8 mouse cellular contexts compared by ENCODE assay signal in genomic region chr8:72240403-72240763, GRCm38 (mm10). TPM values are rescaled to one million over a fixed set of nuclear protein-coding genes. Genes with fewer than 3 reads are reported as not detected.
DNase-seq lines count a peak whose midpoint lies in the region; ATAC-seq and TF ChIP-seq lines count a peak whose summit lies in the region.

No protein-coding gene starts in this region.

- peak overlapping the region; percentile 65 for H3K4me3 ChIP-seq in left cerebral cortex, adult 2 months
- peak overlapping the region; percentile 79 for H3K4me3 ChIP-seq in embryonic facial prominence, embryonic 15.5 days (replicated peaks)
- H3K4me3 ChIP-seq in limb, embryonic 10.5 days = peak overlapping the region; percentile 70
- H3K4me3 ChIP-seq in neural tube, embryonic 13.5 days = peak overlapping the region; percentile 65

- H3K4me1 ChIP-seq in embryonic facial prominence, embryonic 15.5 days = peaks cover 22% of the 10 kb centered on the region
- H3K4me1 ChIP-seq in limb, embryonic 10.5 days = peaks cover 12% of the 10 kb centered on the region
- H3K4me1 ChIP-seq in neural tube, embryonic 13.5 days (replicated peaks) = peaks cover 23% of the 10 kb centered on the region

- under 1% methylated on average over 24 of the region's 24 CpGs for WGBS in embryonic facial prominence, embryonic 15.5 days
- 1% methylated on average over 24 of the region's 24 CpGs for WGBS in limb, embryonic 10.5 days
- under 1% methylated on average over 24 of the region's 24 CpGs for WGBS in neural tube, embryonic 13.5 days

- H3K27me3 ChIP-seq in embryonic facial prominence, embryonic 15.5 days = no peaks in the 10 kb centered on the region
- no peaks in the 10 kb centered on the region for H3K27me3 ChIP-seq in limb, embryonic 10.5 days (ENCODE audit: low read depth, poor library complexity, severe bottlenecking)
- no peaks in the 10 kb centered on the region for H3K27me3 ChIP-seq in neural tube, embryonic 13.5 days

- TF ChIP-seq CTCF in left cerebral cortex, adult 2 months (IDR thresholded peaks at IDR 0.05) = no peak

- H3K36me3 ChIP-seq in embryonic facial prominence, embryonic 15.5 days = peaks cover 4% of the 10 kb centered on the region; the same call in 1 of the 2 replicates
- peaks cover 20% of the 10 kb centered on the region for H3K36me3 ChIP-seq in limb, embryonic 10.5 days
- peaks cover 26% of the 10 kb centered on the region; the same call in 1 of the 2 replicates for H3K36me3 ChIP-seq in neural tube, embryonic 13.5 days

- peak overlapping the region; percentile 72 for H3K4me2 ChIP-seq in embryonic facial prominence, embryonic 15.5 days (replicated peaks)
- peak overlapping the region; percentile 89 for H3K4me2 ChIP-seq in neural tube, embryonic 13.5 days

- ATAC-seq in embryonic facial prominence, embryonic 15.5 days (ENCODE audit: insufficient number of reproducible peaks, low FRiP score, low TSS enrichment, low read depth) = no peak; the same call in 1 of the 2 replicates
- no peak; the same call in 1 of the 2 replicates for ATAC-seq in neural tube, embryonic 13.5 days (ENCODE audit: low read depth)

- intact Hi-C loops in left cerebral cortex, adult 2 months (cut with DNase I) = loop anchor here (5.0 kb wide), 1 partner anchor 63 kb away; no protein-coding TSS in a partner anchor

- DNase-seq in left cerebral cortex, adult 2 months (ENCODE audit: extremely low spot score in 1 of 2, low spot score in 2 of 2) = no peak
- no peak for DNase-seq in left cerebral cortex, adult 9 months (ENCODE audit: low spot score in 2 of 2)
- DNase-seq in limb, embryonic 10.5 days (ENCODE audit: low spot score) = no peak
- DNase-seq in frontal cortex, postnatal 36 days (ENCODE audit: low spot score in 2 of 2) = no peak
- no peak for DNase-seq in spleen, adult 18-20 months
- no peak for DNase-seq in adrenal gland, adult 18-20 months (ENCODE audit: low spot score in 2 of 2)

- peak overlapping the region; percentile 53 for H3K9ac ChIP-seq in embryonic facial prominence, embryonic 15.5 days
- peak overlapping the region; percentile 75 for H3K9ac ChIP-seq in neural tube, embryonic 13.5 days

- peak overlapping the region; percentile 94 for H3K27ac ChIP-seq in left cerebral cortex, adult 2 months
- H3K27ac ChIP-seq in embryonic facial prominence, embryonic 15.5 days (replicated peaks) = peak overlapping the region; percentile 97
- peak overlapping the region; percentile 95 for H3K27ac ChIP-seq in limb, embryonic 10.5 days
- H3K27ac ChIP-seq in neural tube, embryonic 13.5 days (replicated peaks) = peak overlapping the region; percentile 95

- no peaks in the 10 kb centered on the region for H3K9me3 ChIP-seq in embryonic facial prominence, embryonic 15.5 days (replicated peaks)
- no peaks in the 10 kb centered on the region for H3K9me3 ChIP-seq in limb, embryonic 10.5 days (replicated peaks)
- no peaks in the 10 kb centered on the region for H3K9me3 ChIP-seq in neural tube, embryonic 13.5 days

RNA-seq across cellular contexts. Expression of gene Ap1m1, which starts 0.6 kb away (rescaled TPM):
- 10 to 100 TPM; 83.1 to 84.7 TPM for total RNA-seq in left cerebral cortex, adult 2 months (2021)
- 109 and 112 TPM in 2 replicates for polyA plus RNA-seq in embryonic facial prominence, embryonic 15.5 days (2015; fragmentation: Nextera tagmentation; extraction: Ambion mirVana)
- 132 and 144 TPM in 2 replicates for polyA plus RNA-seq in limb, embryonic 10.5 days (2016; fragmentation: Nextera tagmentation; extraction: Ambion mirVana)
- 227 and 228 TPM in 2 replicates for polyA plus RNA-seq in neural tube, embryonic 13.5 days (2015; fragmentation: Nextera tagmentation; extraction: Ambion mirVana)
- 10 to 100 TPM; 52.6 to 55.4 TPM for total RNA-seq in adrenal gland, adult 18-20 months (2021)

RNA-seq across cellular contexts. Expression of gene Fam32a, which starts 20.9 kb away (rescaled TPM):
- total RNA-seq in left cerebral cortex, adult 2 months (2021) = 10 to 100 TPM; 59.0 to 60.9 TPM
- polyA plus RNA-seq in embryonic facial prominence, embryonic 15.5 days (2015; fragmentation: Nextera tagmentation; extraction: Ambion mirVana) = 71.0 and 72.1 TPM in 2 replicates
- 69.3 and 70.4 TPM in 2 replicates for polyA plus RNA-seq in limb, embryonic 10.5 days (2016; fragmentation: Nextera tagmentation; extraction: Ambion mirVana)
- polyA plus RNA-seq in neural tube, embryonic 13.5 days (2015; fragmentation: Nextera tagmentation; extraction: Ambion mirVana) = 93.8 and 96.1 TPM in 2 replicates
- total RNA-seq in adrenal gland, adult 18-20 months (2021) = 10 to 100 TPM; 48.6 to 71.9 TPM

RNA-seq across cellular contexts. Expression of gene Gm11034, which starts 26.9 kb away (rescaled TPM):
- total RNA-seq in left cerebral cortex, adult 2 months (2021) = not detected
- not detected in 2 replicates for polyA plus RNA-seq in embryonic facial prominence, embryonic 15.5 days (2015; fragmentation: Nextera tagmentation; extraction: Ambion mirVana)
- not detected in 2 replicates for polyA plus RNA-seq in limb, embryonic 10.5 days (2016; fragmentation: Nextera tagmentation; extraction: Ambion mirVana)
- polyA plus RNA-seq in neural tube, embryonic 13.5 days (2015; fragmentation: Nextera tagmentation; extraction: Ambion mirVana) = not detected in 2 replicates
- not detected for total RNA-seq in adrenal gland, adult 18-20 months (2021)

RNA-seq across cellular contexts. Expression of gene Cib3, which starts 27.7 kb away (rescaled TPM):
- under 1 TPM in 1 of 2 experiments, not detected in 1; 0.33 TPM for total RNA-seq in left cerebral cortex, adult 2 months (2021)
- 0.31 TPM in 1 of 2 replicates, not detected in the other for polyA plus RNA-seq in embryonic facial prominence, embryonic 15.5 days (2015; fragmentation: Nextera tagmentation; extraction: Ambion mirVana)
- polyA plus RNA-seq in limb, embryonic 10.5 days (2016; fragmentation: Nextera tagmentation; extraction: Ambion mirVana) = not detected in 2 replicates
- not detected in 2 replicates for polyA plus RNA-seq in neural tube, embryonic 13.5 days (2015; fragmentation: Nextera tagmentation; extraction: Ambion mirVana)
- not detected for total RNA-seq in adrenal gland, adult 18-20 months (2021)

RNA-seq across cellular contexts. Expression of gene Hsh2d, which starts 50.9 kb away (rescaled TPM):
- not detected for total RNA-seq in left cerebral cortex, adult 2 months (2021)
- 0.26 TPM in 1 of 2 replicates, not detected in the other for polyA plus RNA-seq in embryonic facial prominence, embryonic 15.5 days (2015; fragmentation: Nextera tagmentation; extraction: Ambion mirVana)
- not detected in 2 replicates for polyA plus RNA-seq in limb, embryonic 10.5 days (2016; fragmentation: Nextera tagmentation; extraction: Ambion mirVana)
- not detected in 2 replicates for polyA plus RNA-seq in neural tube, embryonic 13.5 days (2015; fragmentation: Nextera tagmentation; extraction: Ambion mirVana)
- not detected for total RNA-seq in adrenal gland, adult 18-20 months (2021)
